Mouse (Mus musculus) C3H10T1/2 (cell line): Measurements from ENCODE around the gene Olfr1497. TPM values are rescaled to one million over a fixed set of nuclear protein-coding genes. Genes with fewer than 3 reads are reported as not detected.

Experiments
- polyA plus RNA-seq, 2 experiments: library from polyadenylated mRNA; unstranded; fragments of >200 nt; fragmentation: generic; extraction: Trizol; gene quantifications; one replicate each; pipeline ENCODE4 v1.2.1; 2012; ENCODE audit warnings: missing spikeins in 2 of 2

Olfr1497 gene
- polyA plus RNA-seq, result not detected

GRCm38 (mm10) chr19:13798102-13798501 lies at the start of gene Olfr1497:
Gene Olfr1497, minus strand, starts transcription at chr19:13798202.

GRCm38 (mm10) chr19:13830388-13830787 lies 32.4 kb upstream of the Olfr1497 start, which contains the start of gene Olfr1500:
Gene Olfr1500, minus strand, starts transcription at chr19:13830488.

GRCm38 (mm10) chr19:13819347-13819746 lies 21.3 kb upstream of the Olfr1497 start, which contains the start of gene Olfr1499:
Gene Olfr1499, minus strand, starts transcription at chr19:13819447.

GRCm38 (mm10) chr19:13777578-13777977 lies 20.4 kb downstream of the Olfr1497 start, which contains the start of gene Olfr1496:
Gene Olfr1496, plus strand, starts transcription at chr19:13777878.

GRCm38 (mm10) chr19:13764306-13764705 lies 33.7 kb downstream of the Olfr1497 start, which contains the start of gene Olfr1495:
Gene Olfr1495, plus strand, starts transcription at chr19:13764606.

Other genes starting within 250 kb of the Olfr1497 start
- not detected for gene Olfr1484, start 214.7 kb downstream of the Olfr1497 start, polyA plus RNA-seq
- gene Olfr1487, start 180.8 kb downstream of the Olfr1497 start, polyA plus RNA-seq, result not detected
- gene Olfr1489, start 166.6 kb downstream of the Olfr1497 start, polyA plus RNA-seq, result not detected
- gene Olfr1490, start 147.1 kb downstream of the Olfr1497 start, polyA plus RNA-seq, result not detected
- not detected for gene Olfr1491, start 100.9 kb downstream of the Olfr1497 start, polyA plus RNA-seq
- gene Olfr1493-ps1, start 74.9 kb downstream of the Olfr1497 start, polyA plus RNA-seq, result not detected
- gene Olfr1494, start 58.5 kb downstream of the Olfr1497 start, polyA plus RNA-seq, result not detected
- not detected for gene Olfr1495, start 33.6 kb downstream of the Olfr1497 start, polyA plus RNA-seq
- not detected for gene Olfr1496, start 20.3 kb downstream of the Olfr1497 start, polyA plus RNA-seq
- not detected for gene Olfr1499, start 21.2 kb upstream of the Olfr1497 start, polyA plus RNA-seq
- gene Olfr1500, start 32.3 kb upstream of the Olfr1497 start, polyA plus RNA-seq, result not detected
- not detected for gene Olfr1501, start 52.5 kb upstream of the Olfr1497 start, polyA plus RNA-seq
- gene Olfr1502, start 63.6 kb upstream of the Olfr1497 start, polyA plus RNA-seq, result not detected
- not detected for gene Olfr1504, start 99.7 kb upstream of the Olfr1497 start, polyA plus RNA-seq
- gene Olfr1505, start 115.3 kb upstream of the Olfr1497 start, polyA plus RNA-seq, result not detected